Mouse (Mus musculus): Measurements from ENCODE around the gene Hsf3.

DNA sequence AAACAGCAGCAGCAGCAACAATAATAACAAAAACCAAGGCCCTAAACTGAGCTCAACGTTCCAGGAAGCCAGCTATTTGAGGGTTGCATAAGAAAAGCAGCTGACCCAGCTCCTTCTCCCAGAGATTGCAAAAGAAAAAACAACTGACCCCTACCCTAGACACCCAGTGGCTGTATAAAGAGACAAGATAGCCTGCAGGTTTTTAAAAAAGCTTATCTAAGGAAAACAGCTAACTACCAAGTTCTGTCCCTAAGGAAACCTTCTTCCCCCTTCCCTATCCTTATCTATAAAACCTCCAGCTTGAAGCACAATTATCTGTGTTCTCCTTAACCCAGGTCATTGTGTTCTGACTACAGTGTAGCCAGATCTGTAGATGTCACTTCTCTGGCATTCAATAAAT is 38.4 kb downstream of the Hsf3 start:
- TF ChIP-seq MYOD1 (IDR thresholded peaks at IDR 0.05; ENCODE audit: control insufficient read depth in 1 of 3, insufficient read length in 2 of 3, low read depth in 2 of 3): no peak
- TF ChIP-seq POLR2AphosphoS2 (IDR thresholded peaks at IDR 0.05; ENCODE audit: insufficient read length, low read depth): no peak
- TF ChIP-seq POLR2A (IDR thresholded peaks at IDR 0.05; ENCODE audit: insufficient read length, low read depth): no peak
- no peak for TF ChIP-seq TCF12 (IDR thresholded peaks at IDR 0.05; ENCODE audit: insufficient read depth, poor library complexity, severe bottlenecking)
- TF ChIP-seq USF1 (IDR thresholded peaks at IDR 0.05; ENCODE audit: low read depth): no peak
- no peak for TF ChIP-seq MAX (IDR thresholded peaks at IDR 0.05; ENCODE audit: low read depth)
- no peak for TF ChIP-seq CEBPB (IDR thresholded peaks at IDR 0.05; ENCODE audit: insufficient read depth, poor library complexity, severe bottlenecking)
- TF ChIP-seq MYOG (IDR thresholded peaks at IDR 0.05; ENCODE audit: control insufficient read depth in 1 of 3, insufficient read depth in 1 of 3, insufficient read length in 2 of 3, low read depth in 2 of 3): no peak
- TF ChIP-seq SRF (IDR thresholded peaks at IDR 0.05; ENCODE audit: control insufficient read depth, insufficient read length, low read depth): no peak
- no peak for TF ChIP-seq E2F4 (IDR thresholded peaks at IDR 0.05; ENCODE audit: insufficient read depth)

All from myocyte (in vitro differentiated cells).